Mouse (Mus musculus) adrenal gland, adult (tissue): ENCODE data around the gene Ppia.
"Not testable (repeated sequence)": the region's sequence is repeated elsewhere in the genome, so short reads cannot be mapped to it uniquely, and the experiment has no call there.

Experiments used
- DNase-seq, 2 experiments: peaks; one replicate each; pipeline ENCODE4 v3.0.0; 2022 to 2023; ENCODE audit warnings: low spot score in 1 of 2; ENCODE audit not compliant: inconsistent age in 2 of 2

The Ppia gene

GRCm38 (mm10) chr11:6403830-6404405 lies 11.3 kb upstream of the Ppia start:
- DNase-seq, result peak in 1 of 2 experiments; percentile 46

GRCm38 (mm10) chr11:6404699-6405566 lies 10.3 kb upstream of the Ppia start:
- peak; percentile 64 to 80 for DNase-seq

- peak; percentile 56 to 84 for DNase-seq
Observed at GRCm38 (mm10) chr11:6405591-6406081, 9.6 kb upstream of the Ppia start.

GRCm38 (mm10) chr11:6406251-6407161 lies 8.7 kb upstream of the Ppia start:
- DNase-seq, result peak; percentile 85 to 92

- DNase-seq, result peak in 1 of 2 experiments; percentile 65
Observed at GRCm38 (mm10) chr11:6407162-6407621, 8.1 kb upstream of the Ppia start.

- no peak for DNase-seq
Observed at GRCm38 (mm10) chr11:6410050-6410602, 5.1 kb upstream of the Ppia start.

- DNase-seq, result not testable (repeated sequence)
Observed at GRCm38 (mm10) chr11:6410755-6411154, 4.5 kb upstream of the Ppia start.

GRCm38 (mm10) chr11:6411684-6412083 lies 3.6 kb upstream of the Ppia start:
- peak; percentile 83 to 94 for DNase-seq

- no peak for DNase-seq
Observed at GRCm38 (mm10) chr11:6413264-6413663, 2.0 kb upstream of the Ppia start.

GRCm38 (mm10) chr11:6415551-6416404 lies 535 bp downstream of the Ppia start:
- peak; percentile 99 to 100 for DNase-seq

GRCm38 (mm10) chr11:6416405-6417034 lies 1.3 kb downstream of the Ppia start:
- DNase-seq, result peak; percentile 90 to 94

GRCm38 (mm10) chr11:6417069-6417468 lies 1.8 kb downstream of the Ppia start:
- DNase-seq, result peak in 1 of 2 experiments; percentile 59

GRCm38 (mm10) chr11:6417490-6417889 lies 2.2 kb downstream of the Ppia start:
- peak in 1 of 2 experiments; percentile 42 for DNase-seq

GRCm38 (mm10) chr11:6418751-6419150 lies 3.5 kb downstream of the Ppia start:
- peak in 1 of 2 experiments; percentile 31 for DNase-seq

- DNase-seq, result not testable (repeated sequence)
Observed at GRCm38 (mm10) chr11:6419156-6419555, 3.9 kb downstream of the Ppia start.

- peak in 1 of 2 experiments; percentile 73 for DNase-seq
Observed at GRCm38 (mm10) chr11:6420283-6420703, 5.0 kb downstream of the Ppia start.

- no peak for DNase-seq
Observed at GRCm38 (mm10) chr11:6420722-6421350, 5.6 kb downstream of the Ppia start.

GRCm38 (mm10) chr11:6430186-6430585 lies 14.9 kb downstream of the Ppia start:
- DNase-seq, result no peak

GRCm38 (mm10) chr11:6436442-6436841 lies 21.2 kb downstream of the Ppia start:
- peak; percentile 57 to 77 for DNase-seq
